Mouse (Mus musculus) megakaryocyte, embryonic 14.5 days (primary cell): ENCODE results near the gene Pde4d.

ENCODE experiments used
- FLI1 ChIP-seq: IDR thresholded peaks from 2 replicates; pipeline ENCODE4 v1.6.1; 2012; ENCODE audit warnings: low read length, inconsistent platforms, mixed read lengths
- GATA1 ChIP-seq: IDR thresholded peaks from 3 replicates; pipeline ENCODE4 v1.6.1; 2012; ENCODE audit warnings: mixed read lengths, low read length, inconsistent platforms, borderline replicate concordance

GRCm38 (mm10) chr13:108448348-108448931, 1.3 kb upstream of the Pde4d start:
- TF ChIP-seq GATA1 (no peak), FLI1 (no peak)
